Mouse (Mus musculus) embryonic facial prominence, embryonic 11.5 days (tissue): Measurements from ENCODE around the gene Chst8. TPM values are rescaled to one million over a fixed set of nuclear protein-coding genes. Genes with fewer than 3 reads are reported as not detected.

Experiments used
- ATAC-seq: fragments of 200-750 bp; cut with Nextera tagmentation; replicated peaks from 2 replicates; pipeline ENCODE4 v1.8.0; 2017; ENCODE audit warnings: low read depth; ENCODE audit not compliant: insufficient number of reproducible peaks, low FRiP score, low TSS enrichment
- DNase-seq: peaks from one replicate; pipeline ENCODE4 v3.0.0-alpha.2; 2015; ENCODE audit warnings: low spot score
- H3K27ac ChIP-seq: fragments of 300-500 bp; sonication (generic); replicated peaks from 2 replicates; pipeline ENCODE4 v1.5.1; 2014; ENCODE audit warnings: mild to moderate bottlenecking, low read depth, low read length, control low read depth
- H3K27me3 ChIP-seq: fragments of 300-500 bp; sonication (generic); 2 replicates; pipeline ENCODE4 v1.6.1; 2014; ENCODE audit warnings: mild to moderate bottlenecking, low read length, moderate library complexity, mixed read lengths; ENCODE audit not compliant: control insufficient read depth, insufficient read depth
- H3K36me3 ChIP-seq: fragments of 300-500 bp; sonication (generic); replicated peaks from 2 replicates; pipeline ENCODE4 v1.6.1; 2014; ENCODE audit warnings: low read depth, mild to moderate bottlenecking, low read length, moderate library complexity, mixed read lengths; ENCODE audit not compliant: control insufficient read depth, insufficient read depth
- H3K4me1 ChIP-seq: fragments of 300-500 bp; sonication (generic); 2 replicates; pipeline ENCODE4 v1.6.1; 2014; ENCODE audit warnings: low read length, mixed read lengths; ENCODE audit not compliant: control insufficient read depth, insufficient read depth
- H3K4me2 ChIP-seq: fragments of 300-500 bp; sonication (generic); 2 replicates; pipeline ENCODE4 v1.6.1; 2014; ENCODE audit warnings: low read depth, mild to moderate bottlenecking, control low read depth, low read length, moderate library complexity
- H3K4me3 ChIP-seq: fragments of 300-500 bp; sonication (generic); 2 replicates; pipeline ENCODE4 v1.5.1; 2014; ENCODE audit warnings: low read depth, low read length, control low read depth
- H3K9ac ChIP-seq: fragments of 300-500 bp; sonication (generic); replicated peaks from 2 replicates; pipeline ENCODE4 v1.6.1; 2014; ENCODE audit warnings: mild to moderate bottlenecking, control low read depth, low read length
- H3K9me3 ChIP-seq: fragments of 300-500 bp; sonication (generic); replicated peaks from 2 replicates; pipeline ENCODE4 v1.6.1; 2016; ENCODE audit warnings: mild to moderate bottlenecking, low read length, inconsistent platforms, mixed read lengths; ENCODE audit not compliant: control insufficient read depth
- WGBS: fragments of 180-500 bp; shearing (Covaris S2); extraction: QIAGEN DNeasy Blood & Tissue Kit; methylation state at CpG from one replicate; pipeline ENCODE4 v1.1.7; 2014; 5-methylcytosine and 5-hydroxymethylcytosine counted together
- polyA plus RNA-seq: library from polyadenylated mRNA; unstranded; fragments of >200 nt; fragmentation: Nextera tagmentation; extraction: Ambion mirVana; gene quantifications from 2 replicates; pipeline ENCODE4 v1.2.1, GENCODE M21; 2014

The Chst8 gene
- 7.6 and 8.9 TPM in 2 replicates for polyA plus RNA-seq

GRCm38 (mm10) chr7:34812531-34813111 is at the start of gene Chst8:
Gene Chst8 (minus strand): TSS chr7:34812711.
- Histone ChIP-seq H3K36me3 (no peaks in the 10 kb centered on the region), H3K9me3 (no peaks in the 10 kb centered on the region), H3K27me3 (peaks cover 34% of the 10 kb centered on the region), H3K4me3 (peak within 1 kb of the TSS; percentile 64), H3K4me2 (peak within 1 kb of the TSS; percentile 97), H3K9ac (peak within 1 kb of the TSS; percentile 56), H3K27ac (no peak within 1 kb of the TSS), H3K4me1 (peaks cover 7% of the 10 kb centered on the region)
- WGBS = under 1% methylated on average over 61 of the region's 65 CpGs
- ATAC-seq (peak; percentile 78), DNase-seq (peak; percentile 81)

DNA sequence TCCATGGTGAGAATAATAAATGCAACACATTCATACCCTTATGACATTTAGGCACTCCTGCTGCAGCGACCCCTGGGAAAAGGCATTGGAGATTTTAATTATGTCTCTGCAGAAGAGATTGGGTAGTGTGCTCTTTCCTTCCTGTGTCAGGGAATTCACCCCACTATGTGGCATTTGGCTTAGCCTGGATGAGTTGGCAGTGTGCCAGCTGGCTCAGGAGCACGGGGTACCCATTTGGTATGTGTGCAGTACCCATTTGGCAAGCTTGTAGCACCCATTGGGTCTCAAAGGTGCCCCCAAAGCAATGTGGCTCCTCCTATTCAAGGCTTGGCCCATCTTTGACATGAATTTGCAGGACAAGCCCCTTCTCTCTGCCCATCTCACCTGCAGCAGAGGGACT is 45.8 kb upstream of the Chst8 start:
- H3K36me3 ChIP-seq = no peaks in the 10 kb centered on the region
- H3K9ac ChIP-seq = no peak overlapping the region
- H3K27me3 ChIP-seq = no peaks in the 10 kb centered on the region
- no peaks in the 10 kb centered on the region for H3K9me3 ChIP-seq
- no peak overlapping the region for H3K4me3 ChIP-seq
- no peak overlapping the region for H3K4me2 ChIP-seq
- no peak overlapping the region for H3K27ac ChIP-seq
- H3K4me1 ChIP-seq = no peaks in the 10 kb centered on the region
- 69% methylated on average over 2 of the region's 2 CpGs for WGBS
- DNase-seq (no peak), ATAC-seq (no peak)

- DNase-seq (no peak), ATAC-seq (no peak)
- Histone ChIP-seq H3K4me2 (no peak overlapping the region), H3K4me3 (no peak overlapping the region), H3K36me3 (no peaks in the 10 kb centered on the region), H3K9me3 (no peaks in the 10 kb centered on the region), H3K9ac (no peak overlapping the region), H3K4me1 (no peaks in the 10 kb centered on the region), H3K27me3 (no peaks in the 10 kb centered on the region), H3K27ac (no peak overlapping the region)
- 77% methylated on average over 6 of the region's 6 CpGs for WGBS
These were observed 42.4 kb upstream of the Chst8 start for GRCm38 (mm10) chr7:34854781-34855352.

GRCm38 (mm10) chr7:34853393-34853792 is 40.9 kb upstream of the Chst8 start:
- H3K36me3 ChIP-seq = no peaks in the 10 kb centered on the region
- no peak overlapping the region for H3K9ac ChIP-seq
- WGBS = 87% methylated on average over 3 of the region's 3 CpGs
- H3K4me2 ChIP-seq = no peak overlapping the region
- no peak overlapping the region for H3K27ac ChIP-seq
- H3K4me1 ChIP-seq = no peaks in the 10 kb centered on the region
- DNase-seq (no peak), ATAC-seq (no peak)
- no peaks in the 10 kb centered on the region for H3K9me3 ChIP-seq
- no peaks in the 10 kb centered on the region for H3K27me3 ChIP-seq
- H3K4me3 ChIP-seq = no peak overlapping the region

- Histone ChIP-seq H3K9me3 (no peaks in the 10 kb centered on the region), H3K4me1 (no peaks in the 10 kb centered on the region), H3K4me3 (no peak overlapping the region), H3K9ac (no peak overlapping the region), H3K4me2 (no peak overlapping the region), H3K36me3 (no peaks in the 10 kb centered on the region), H3K27ac (no peak overlapping the region), H3K27me3 (no peaks in the 10 kb centered on the region)
- DNase-seq (peak; percentile 40), ATAC-seq (no peak)
- 42% methylated on average over 10 of the region's 10 CpGs for WGBS
These were observed 37.1 kb upstream of the Chst8 start for GRCm38 (mm10) chr7:34849660-34850059.

DNA sequence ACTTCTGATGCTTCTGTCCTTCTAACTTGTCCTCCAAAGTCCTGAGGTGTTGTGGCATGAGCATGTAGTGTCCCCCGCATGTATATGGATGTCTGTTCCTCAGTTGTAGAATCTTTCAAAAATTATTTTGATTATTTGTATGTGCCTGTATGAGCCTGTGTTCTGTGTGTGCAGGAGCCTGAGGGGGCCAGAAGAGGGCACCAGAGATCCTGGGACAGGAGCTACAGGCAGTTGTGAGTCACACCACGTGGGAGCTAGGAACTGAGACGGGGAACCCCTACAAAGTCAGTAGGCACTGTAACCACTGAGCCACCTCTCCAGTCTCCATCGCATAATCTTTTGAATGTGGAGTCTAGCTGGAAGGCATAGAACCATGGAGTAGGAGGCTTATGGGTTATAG is 36.3 kb upstream of the Chst8 start:
- ATAC-seq (no peak), DNase-seq (no peak)
- Histone ChIP-seq H3K27ac (no peak overlapping the region), H3K4me2 (no peak overlapping the region), H3K4me1 (no peaks in the 10 kb centered on the region), H3K27me3 (no peaks in the 10 kb centered on the region), H3K9me3 (no peaks in the 10 kb centered on the region), H3K4me3 (no peak overlapping the region), H3K9ac (no peak overlapping the region), H3K36me3 (no peaks in the 10 kb centered on the region)
- WGBS = 86% methylated on average over 4 of the region's 4 CpGs

GRCm38 (mm10) chr7:34847900-34848299 is 35.4 kb upstream of the Chst8 start:
- Histone ChIP-seq H3K27ac (no peak overlapping the region), H3K4me3 (no peak overlapping the region)
- no peak for DNase-seq

GRCm38 (mm10) chr7:34847410-34847809 is 34.9 kb upstream of the Chst8 start:
- no peaks in the 10 kb centered on the region for H3K27me3 ChIP-seq
- no peak overlapping the region for H3K4me3 ChIP-seq
- ATAC-seq (no peak), DNase-seq (no peak)
- no peak overlapping the region for H3K9ac ChIP-seq
- no peak overlapping the region for H3K4me2 ChIP-seq
- no peaks in the 10 kb centered on the region for H3K4me1 ChIP-seq
- no peaks in the 10 kb centered on the region for H3K9me3 ChIP-seq
- H3K27ac ChIP-seq = no peak overlapping the region
- H3K36me3 ChIP-seq = no peaks in the 10 kb centered on the region
- 72% methylated on average over 5 of the region's 5 CpGs for WGBS

More at GRCm38 (mm10) chr7:34847900-34848299, 35.4 kb upstream of the Chst8 start:
- no peak overlapping the region for H3K9ac ChIP-seq
- ATAC-seq = no peak
- no peaks in the 10 kb centered on the region for H3K9me3 ChIP-seq
- no peaks in the 10 kb centered on the region for H3K36me3 ChIP-seq
- no peak overlapping the region for H3K4me2 ChIP-seq
- H3K4me1 ChIP-seq = no peaks in the 10 kb centered on the region
- WGBS = 85% methylated on average over 6 of the region's 6 CpGs
- H3K27me3 ChIP-seq = no peaks in the 10 kb centered on the region
